Mouse (Mus musculus) spleen, adult 10 weeks (tissue): ENCODE data around the gene B630019K06Rik. TPM values are rescaled to one million over a fixed set of nuclear protein-coding genes. Genes with fewer than 3 reads are reported as not detected.

Source experiments
- polyA plus RNA-seq: library from polyadenylated mRNA; stranded (reverse); fragments of 350-450 nt; fragmentation: Illumina TruSeq; extraction: RNeasy Lipid Tissue Mini Kit (QIAGEN cat#74804); gene quantifications from one replicate; pipeline ENCODE4 v1.2.3, GENCODE M21; 2015; ENCODE audit warnings: low replicate concordance; ENCODE audit not compliant: insufficient read depth

B630019K06Rik gene
- polyA plus RNA-seq, result 2.7 TPM

GRCm38 (mm10) chrX:8892343-8893155 is at the start of gene B630019K06Rik:
Gene B630019K06Rik, plus strand, starts transcription at chrX:8892382.

DNA sequence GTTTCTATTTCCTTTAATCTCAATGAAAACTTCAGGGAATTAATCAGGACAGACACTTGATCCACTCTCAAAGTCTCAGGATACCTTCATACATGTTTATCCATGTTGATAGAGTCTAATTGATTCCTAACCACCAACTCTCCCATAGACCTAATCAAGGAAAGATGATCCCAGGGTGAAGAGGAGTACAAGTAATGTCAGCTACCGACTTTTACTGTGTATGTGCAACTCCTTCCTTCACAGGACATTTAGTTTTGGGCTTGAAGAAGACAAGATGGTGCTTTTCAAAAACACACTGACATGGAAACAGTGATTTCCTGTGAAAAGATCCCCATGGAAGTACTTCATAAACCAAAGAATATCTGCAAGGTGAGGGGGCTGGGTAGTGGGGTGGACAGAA is 48.5 kb upstream of the B630019K06Rik start, which contains the start of gene Gm6592:
TSS of gene Gm6592 (plus strand) at position 301 of the 400 bp plus-strand sequence.

GRCm38 (mm10) chrX:8873953-8874352 is 18.2 kb upstream of the B630019K06Rik start, which contains the start of gene Gm5751:
Gene Gm5751, plus strand, starts transcription at chrX:8874253.

Other genes starting within 250 kb of the B630019K06Rik start
- not detected for gene Ssxb8, start 201.5 kb upstream of the B630019K06Rik start, polyA plus RNA-seq
- gene Ssx9, start 143.9 kb upstream of the B630019K06Rik start, polyA plus RNA-seq, result not detected
- not detected for gene Ssxb5, start 88.7 kb upstream of the B630019K06Rik start, polyA plus RNA-seq
- not detected for gene Gm6592, start 48.4 kb upstream of the B630019K06Rik start, polyA plus RNA-seq
- gene Gm5751, start 18.1 kb upstream of the B630019K06Rik start, polyA plus RNA-seq, result not detected
- not detected for gene Fthl17b, start 70.6 kb downstream of the B630019K06Rik start, polyA plus RNA-seq
- gene Fthl17c, start 84.2 kb downstream of the B630019K06Rik start, polyA plus RNA-seq, result not detected
- not detected for gene Fthl17d, start 94.4 kb downstream of the B630019K06Rik start, polyA plus RNA-seq
- not detected for gene Fthl17e, start 141.1 kb downstream of the B630019K06Rik start, polyA plus RNA-seq
- not detected for gene Fthl17f, start 170.6 kb downstream of the B630019K06Rik start, polyA plus RNA-seq
- gene 4930402K13Rik, start 212.2 kb downstream of the B630019K06Rik start, polyA plus RNA-seq, result not detected